Mouse (Mus musculus): ENCODE measurements around the gene Smarcb1. TPM values are rescaled to one million over a fixed set of nuclear protein-coding genes. Genes with fewer than 3 reads are reported as not detected.

Gene Smarcb1
- polyA plus RNA-seq, 1 experiment from 2014 or later: 250 TPM

- peak overlapping the region; percentile 83 for H3K27ac ChIP-seq
- no peaks in the 10 kb centered on the region for H3K27me3 ChIP-seq
- H3K9ac ChIP-seq: no peak overlapping the region
- peak overlapping the region; percentile 47 for H3K4me2 ChIP-seq
- H3K36me3 ChIP-seq: no peaks in the 10 kb centered on the region
- H3K4me3 ChIP-seq: peak overlapping the region; percentile 3; the same call in 1 of the 2 replicates
- 5% methylated on average over 15 of the region's 15 CpGs for WGBS
- no peaks in the 10 kb centered on the region for H3K9me3 ChIP-seq
- no peak for ATAC-seq (ENCODE audit: insufficient number of reproducible peaks, insufficient read depth, low FRiP score, low TSS enrichment, low read depth)
- H3K4me1 ChIP-seq: peaks cover 26% of the 10 kb centered on the region
Observed at GRCm38 (mm10) chr10:75882433-75883231, 38.8 kb downstream of the Smarcb1 start.

- peaks cover 23% of the 10 kb centered on the region for H3K4me1 ChIP-seq
- peak overlapping the region; percentile 47 for H3K4me2 ChIP-seq
- H3K9me3 ChIP-seq: no peaks in the 10 kb centered on the region
- H3K27me3 ChIP-seq: no peaks in the 10 kb centered on the region
- ATAC-seq (ENCODE audit: insufficient number of reproducible peaks, insufficient read depth, low FRiP score, low TSS enrichment, low read depth): 0 out of 2 replicates have a peak, but pooled peaks have one; percentile 27
- H3K36me3 ChIP-seq: no peaks in the 10 kb centered on the region
- H3K27ac ChIP-seq: peak overlapping the region; percentile 83
- H3K4me3 ChIP-seq: no peak overlapping the region
- 15% methylated on average over 20 of the region's 20 CpGs for WGBS
- 0 out of 2 replicates have a peak overlapping the region, but pooled peaks have one; percentile 16 for H3K9ac ChIP-seq
Observed at GRCm38 (mm10) chr10:75881578-75882432, 39.6 kb downstream of the Smarcb1 start.

DNA sequence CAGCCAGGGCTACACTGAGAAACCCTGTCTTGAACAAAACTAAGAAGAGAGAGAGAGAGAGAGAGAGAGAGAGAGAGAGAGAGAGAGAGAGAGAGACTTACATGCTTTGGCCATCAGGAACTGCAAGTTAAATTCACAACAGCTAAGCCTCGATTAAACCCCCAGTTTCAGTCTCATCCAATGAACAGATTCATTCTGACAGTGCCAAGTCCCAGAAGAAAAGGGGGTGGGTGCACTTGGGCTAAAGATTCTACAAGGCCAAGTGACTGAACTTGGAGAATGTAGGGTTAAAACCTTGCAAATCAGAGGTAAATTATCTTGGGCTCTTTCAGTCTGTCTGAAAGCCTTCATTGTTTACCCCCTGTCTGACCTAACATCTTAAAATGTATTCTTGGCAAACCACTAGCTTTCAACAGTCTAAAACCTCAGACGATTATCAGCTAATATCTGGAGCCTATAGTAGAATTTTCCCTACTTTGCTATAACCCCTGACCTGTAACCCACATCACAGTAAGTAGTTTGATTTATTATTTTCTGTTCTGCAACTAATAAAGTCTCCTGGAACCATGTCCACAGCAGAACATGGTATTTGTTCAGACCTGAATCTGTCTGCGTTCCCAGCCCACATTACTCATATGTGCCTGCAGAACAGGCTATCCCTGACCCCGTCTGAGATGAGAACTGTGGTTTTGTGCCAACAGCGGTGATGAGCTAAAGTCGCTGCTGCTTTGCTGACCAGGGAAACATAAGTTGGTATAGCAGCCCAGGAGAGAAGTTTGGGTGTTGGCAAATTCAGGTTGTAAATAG lies 40.4 kb downstream of the Smarcb1 start:
- ATAC-seq (ENCODE audit: insufficient number of reproducible peaks, insufficient read depth, low FRiP score, low TSS enrichment, low read depth): 0 out of 2 replicates have a peak, but pooled peaks have one; percentile 15
- H3K36me3 ChIP-seq: no peaks in the 10 kb centered on the region
- WGBS: 29% methylated on average over 6 of the region's 6 CpGs
- no peak overlapping the region for H3K4me2 ChIP-seq
- H3K4me1 ChIP-seq: peaks cover 19% of the 10 kb centered on the region
- no peaks in the 10 kb centered on the region for H3K9me3 ChIP-seq
- no peaks in the 10 kb centered on the region for H3K27me3 ChIP-seq
- H3K27ac ChIP-seq: peak overlapping the region; percentile 83
- 0 out of 2 replicates have a peak overlapping the region, but pooled peaks have one; percentile 16 for H3K9ac ChIP-seq
- H3K4me3 ChIP-seq: no peak overlapping the region

- ATAC-seq (ENCODE audit: insufficient number of reproducible peaks, insufficient read depth, low FRiP score, low TSS enrichment, low read depth): no peak
- 93% methylated on average over 10 of the region's 10 CpGs for WGBS
- Histone ChIP-seq H3K4me1 (peaks cover 19% of the 10 kb centered on the region), H3K27ac (peak overlapping the region; percentile 83; the same call in 1 of the 2 replicates), H3K9me3 (no peaks in the 10 kb centered on the region), H3K27me3 (no peaks in the 10 kb centered on the region), H3K4me2 (no peak overlapping the region), H3K4me3 (no peak overlapping the region), H3K36me3 (no peaks in the 10 kb centered on the region), H3K9ac (no peak overlapping the region)
Observed at GRCm38 (mm10) chr10:75880351-75880750, 41.1 kb downstream of the Smarcb1 start.

- no peaks in the 10 kb centered on the region for H3K9me3 ChIP-seq
- no peak overlapping the region for H3K4me3 ChIP-seq
- ATAC-seq (ENCODE audit: insufficient number of reproducible peaks, insufficient read depth, low FRiP score, low TSS enrichment, low read depth): no peak
- no peaks in the 10 kb centered on the region for H3K27me3 ChIP-seq
- no peaks in the 10 kb centered on the region for H3K36me3 ChIP-seq
- no peak overlapping the region for H3K4me2 ChIP-seq
- no peak overlapping the region for H3K27ac ChIP-seq
- H3K9ac ChIP-seq: no peak overlapping the region
- peaks cover 22% of the 10 kb centered on the region for H3K4me1 ChIP-seq
- 77% methylated on average over 3 of the region's 3 CpGs for WGBS
Observed at GRCm38 (mm10) chr10:75878836-75879235, 42.6 kb downstream of the Smarcb1 start.

DNA sequence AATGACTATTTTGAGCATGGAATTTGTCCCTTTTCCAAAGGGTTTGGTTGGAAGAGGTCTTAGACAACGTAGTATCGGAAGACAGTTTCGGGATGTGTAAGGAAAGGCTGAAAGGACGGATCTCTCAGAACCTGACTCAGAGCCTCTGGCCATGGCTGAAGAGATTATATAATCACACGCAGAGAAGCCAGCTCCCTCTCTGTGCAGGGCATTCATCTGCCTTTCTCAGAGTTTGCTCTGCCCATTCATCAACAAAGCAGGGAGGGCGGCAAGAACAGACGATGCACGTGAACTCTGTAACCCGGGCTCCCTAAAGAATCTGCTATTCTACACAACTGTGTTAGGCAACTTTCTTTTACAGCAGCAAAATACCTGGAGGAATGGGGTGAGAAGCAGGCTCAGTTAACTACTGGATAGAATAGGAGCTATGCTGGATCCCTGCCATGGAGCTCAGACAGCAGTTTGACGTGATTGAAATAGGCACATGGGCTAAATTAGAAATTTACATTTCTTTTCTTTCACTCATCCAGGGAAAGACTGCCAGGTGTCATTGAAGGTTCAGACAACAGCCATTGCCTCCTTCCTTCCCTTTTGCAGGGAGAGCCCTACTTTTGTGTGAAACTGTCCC lies 47.8 kb downstream of the Smarcb1 start:
- H3K27me3 ChIP-seq: no peaks in the 10 kb centered on the region
- peak overlapping the region; percentile 67 for H3K4me2 ChIP-seq
- no peaks in the 10 kb centered on the region for H3K9me3 ChIP-seq
- H3K9ac ChIP-seq: peak overlapping the region; percentile 59
- peak overlapping the region; percentile 71; the same call in 1 of the 2 replicates for H3K27ac ChIP-seq
- H3K4me1 ChIP-seq: peaks cover 12% of the 10 kb centered on the region
- 26% methylated on average over 10 of the region's 10 CpGs for WGBS
- no peaks in the 10 kb centered on the region for H3K36me3 ChIP-seq
- peak overlapping the region; percentile 36 for H3K4me3 ChIP-seq
- no peak for ATAC-seq (ENCODE audit: insufficient number of reproducible peaks, insufficient read depth, low FRiP score, low TSS enrichment, low read depth)

DNA sequence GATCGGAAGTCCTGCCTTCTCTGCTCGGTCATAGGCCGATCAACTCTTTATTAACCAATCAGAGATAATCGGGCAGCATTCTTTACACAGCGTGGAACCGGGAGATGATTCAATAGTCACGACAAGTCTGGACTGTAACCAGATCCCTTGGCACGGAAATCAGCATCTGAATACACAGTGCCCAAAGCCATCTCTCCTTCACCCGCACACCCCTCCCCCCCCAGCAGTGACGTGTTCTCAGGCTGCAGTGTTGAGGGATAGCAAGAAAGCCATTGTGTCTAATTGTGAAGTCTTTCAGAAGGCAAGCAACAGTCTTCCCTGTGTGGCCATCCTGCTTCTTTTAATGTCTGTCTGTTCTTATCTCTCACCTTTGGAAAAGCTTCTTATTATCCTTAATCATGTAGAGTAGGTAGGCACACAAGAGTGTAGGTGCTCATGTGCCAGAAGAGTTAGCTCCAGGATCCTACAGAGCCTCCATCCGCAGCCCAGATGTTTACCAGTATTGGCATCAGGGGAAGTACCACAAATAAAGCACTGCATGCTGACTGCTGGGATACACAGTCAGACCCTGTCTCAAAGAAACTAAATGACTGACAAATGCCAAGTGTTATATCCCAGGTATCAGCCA lies 48.4 kb downstream of the Smarcb1 start:
- H3K9ac ChIP-seq: peak overlapping the region; percentile 59
- peak overlapping the region; percentile 36 for H3K4me3 ChIP-seq
- peaks cover 12% of the 10 kb centered on the region for H3K4me1 ChIP-seq
- H3K27ac ChIP-seq: peak overlapping the region; percentile 71
- WGBS: 2% methylated on average over 11 of the region's 11 CpGs
- H3K9me3 ChIP-seq: no peaks in the 10 kb centered on the region
- no peaks in the 10 kb centered on the region for H3K27me3 ChIP-seq
- H3K36me3 ChIP-seq: no peaks in the 10 kb centered on the region
- H3K4me2 ChIP-seq: peak overlapping the region; percentile 67
- peak; percentile 97 for ATAC-seq (ENCODE audit: insufficient number of reproducible peaks, insufficient read depth, low FRiP score, low TSS enrichment, low read depth)

DNA sequence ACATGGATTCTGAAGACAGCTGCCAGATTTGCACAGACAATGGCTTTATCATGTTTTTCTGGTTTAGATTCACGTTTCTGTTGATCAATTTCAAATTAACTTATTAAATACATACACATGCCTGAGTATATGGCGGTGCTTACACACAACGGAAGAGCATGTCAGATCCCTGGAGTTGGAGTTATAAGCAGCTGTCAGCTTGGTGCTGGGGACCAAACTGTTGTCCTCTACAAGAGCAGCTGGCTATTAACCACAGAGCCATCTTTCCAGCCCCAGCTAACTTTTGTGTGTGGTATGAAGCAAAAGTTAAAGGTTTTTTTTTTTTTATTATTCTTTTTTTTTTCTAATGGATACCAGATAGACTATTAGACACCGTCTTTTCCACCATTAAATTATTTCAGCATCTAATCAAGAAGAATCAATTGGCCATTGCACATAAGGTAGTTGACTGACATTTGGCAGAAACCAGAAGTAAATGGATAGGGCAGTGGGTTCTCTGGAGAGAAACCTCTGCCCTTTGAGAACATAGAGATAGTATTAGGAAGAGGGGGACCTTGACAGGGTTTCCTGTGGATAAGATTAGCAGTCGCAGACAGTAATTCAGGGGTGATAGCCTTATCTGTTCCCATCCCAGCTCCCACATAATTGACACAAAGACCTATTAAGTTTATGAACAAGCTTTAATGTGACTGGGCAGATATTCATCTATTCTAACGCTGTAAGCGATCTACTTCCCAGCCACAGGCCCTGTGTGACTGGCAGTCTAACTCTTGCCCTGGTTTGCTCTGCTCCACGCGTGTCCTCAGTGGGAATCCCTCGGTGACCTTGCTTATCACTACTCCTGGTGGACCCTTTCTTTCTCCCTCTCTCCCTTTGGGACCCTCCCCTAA lies 49.1 kb downstream of the Smarcb1 start:
- peaks cover 12% of the 10 kb centered on the region for H3K4me1 ChIP-seq
- no peaks in the 10 kb centered on the region for H3K36me3 ChIP-seq
- WGBS: 34% methylated on average over 10 of the region's 10 CpGs
- H3K27ac ChIP-seq: peak overlapping the region; percentile 71
- H3K27me3 ChIP-seq: no peaks in the 10 kb centered on the region
- peak overlapping the region; percentile 36 for H3K4me3 ChIP-seq
- no peaks in the 10 kb centered on the region for H3K9me3 ChIP-seq
- H3K4me2 ChIP-seq: peak overlapping the region; percentile 67
- H3K9ac ChIP-seq: peak overlapping the region; percentile 59; the same call in 1 of the 2 replicates
- ATAC-seq (ENCODE audit: insufficient number of reproducible peaks, insufficient read depth, low FRiP score, low TSS enrichment, low read depth): no peak

GRCm38 (mm10) chr10:75861587-75861986 lies 59.8 kb downstream of the Smarcb1 start:
- Histone ChIP-seq H3K4me2 (no peak overlapping the region), H3K4me1 (peaks cover 29% of the 10 kb centered on the region), H3K36me3 (peaks cover 19% of the 10 kb centered on the region), H3K9ac (no peak overlapping the region), H3K27ac (no peak overlapping the region), H3K4me3 (no peak overlapping the region), H3K27me3 (no peaks in the 10 kb centered on the region), H3K9me3 (no peaks in the 10 kb centered on the region)
- no peak for ATAC-seq (ENCODE audit: insufficient number of reproducible peaks, insufficient read depth, low FRiP score, low TSS enrichment, low read depth)
- WGBS: 78% methylated on average over 5 of the region's 5 CpGs
